Mouse (Mus musculus) limb, embryonic 14.5 days (tissue): ENCODE measurements at regions not wholly inside any gene's neighbourhood (a gene's known extent, or its start where the extent isn't known, plus 50 kb on each side); places are given as distances from the start of the nearest gene placed in this dataset.

Source experiments
- ATAC-seq: fragments of 200-750 bp; cut with Nextera tagmentation; 2 replicates; pipeline ENCODE4 v1.8.0; 2017; ENCODE audit warnings: low read depth, moderate number of reproducible peaks, moderate TSS enrichment; ENCODE audit not compliant: low FRiP score
- DNase-seq: peaks from one replicate; pipeline ENCODE4 v3.0.0-alpha.2; 2015; ENCODE audit warnings: low spot score
- H3K27ac ChIP-seq: fragments of 300-500 bp; sonication (generic); replicated peaks from 2 replicates; pipeline ENCODE4 v1.5.1; 2014; ENCODE audit warnings: low read depth, mild to moderate bottlenecking, low read length, moderate library complexity, mixed read lengths
- H3K27me3 ChIP-seq: fragments of 300-500 bp; sonication (generic); 2 replicates; pipeline ENCODE4 v1.6.1; 2014; ENCODE audit warnings: low read length, mixed read lengths; ENCODE audit not compliant: control insufficient read depth, insufficient read depth
- H3K36me3 ChIP-seq: fragments of 300-500 bp; sonication (generic); 2 replicates; pipeline ENCODE4 v1.6.1; 2014; ENCODE audit warnings: mild to moderate bottlenecking, low read length, moderate library complexity, mixed read lengths; ENCODE audit not compliant: control insufficient read depth, insufficient read depth
- H3K4me1 ChIP-seq: fragments of 300-500 bp; sonication (generic); 2 replicates; pipeline ENCODE4 v1.6.1; 2014; ENCODE audit warnings: antibody characterized with exemption, low read length, mixed read lengths; ENCODE audit not compliant: control insufficient read depth, insufficient read depth
- H3K4me2 ChIP-seq: fragments of 300-500 bp; sonication (generic); replicated peaks from 2 replicates; pipeline ENCODE4 v1.6.1; 2014; ENCODE audit warnings: low read depth, mild to moderate bottlenecking, low read length, moderate library complexity; ENCODE audit not compliant: severe bottlenecking
- H3K4me3 ChIP-seq: fragments of 300-500 bp; sonication (generic); replicated peaks from 2 replicates; pipeline ENCODE4 v1.5.1; 2014; ENCODE audit warnings: low read length
- H3K9ac ChIP-seq: fragments of 300-500 bp; sonication (generic); 2 replicates; pipeline ENCODE4 v1.6.1; 2014; ENCODE audit warnings: mild to moderate bottlenecking, low read depth, low read length, moderate library complexity; ENCODE audit not compliant: severe bottlenecking
- H3K9me3 ChIP-seq: fragments of 300-500 bp; sonication (generic); 2 replicates; pipeline ENCODE4 v1.6.1; 2016; ENCODE audit warnings: low read length; ENCODE audit not compliant: control insufficient read depth
- POLR2A ChIP-seq: fragments of 200-500 bp; IDR thresholded peaks from 2 replicates; pipeline ENCODE4 v1.8.0; 2012; ENCODE audit warnings: inconsistent platforms, mild to moderate bottlenecking, moderate library complexity, borderline replicate concordance; ENCODE audit not compliant: insufficient read depth, insufficient read length; ENCODE audit errors: extremely low read depth
- WGBS: fragments of 180-500 bp; shearing (Covaris S2); extraction: QIAGEN DNeasy Blood & Tissue Kit; methylation state at CpG from one replicate; pipeline ENCODE4 v1.1.7; 2014; 5-methylcytosine and 5-hydroxymethylcytosine counted together

- H3K4me2 ChIP-seq = no peak overlapping the region
- H3K9ac ChIP-seq = no peak overlapping the region
- no peak for ATAC-seq
- no peaks in the 10 kb centered on the region for H3K4me1 ChIP-seq
- H3K36me3 ChIP-seq = no peaks in the 10 kb centered on the region
- H3K27me3 ChIP-seq = no peaks in the 10 kb centered on the region
- no peak for TF ChIP-seq POLR2A
- H3K27ac ChIP-seq = no peak overlapping the region
- no peak overlapping the region for H3K4me3 ChIP-seq
- H3K9me3 ChIP-seq = no peaks in the 10 kb centered on the region
- no peak for DNase-seq
- WGBS = 87% methylated on average over 3 of the region's 3 CpGs
Observed at GRCm38 (mm10) chr16:65739652-65740051, 75.4 kb upstream of the Vgll3 start.

- peak; percentile 31 for DNase-seq
- Histone ChIP-seq H3K9ac (no peak overlapping the region), H3K4me1 (no peaks in the 10 kb centered on the region), H3K4me2 (no peak overlapping the region), H3K36me3 (no peaks in the 10 kb centered on the region), H3K9me3 (no peaks in the 10 kb centered on the region), H3K27ac (no peak overlapping the region), H3K4me3 (no peak overlapping the region), H3K27me3 (no peaks in the 10 kb centered on the region)
- no peak for ATAC-seq
- no peak for TF ChIP-seq POLR2A
Observed at GRCm38 (mm10) chr16:65742951-65743350, 72.1 kb upstream of the Vgll3 start.

- Histone ChIP-seq H3K4me2 (no peak overlapping the region), H3K9ac (no peak overlapping the region), H3K27ac (no peak overlapping the region), H3K4me3 (no peak overlapping the region), H3K9me3 (no peaks in the 10 kb centered on the region), H3K36me3 (no peaks in the 10 kb centered on the region), H3K4me1 (no peaks in the 10 kb centered on the region), H3K27me3 (no peaks in the 10 kb centered on the region)
- DNase-seq (no peak), ATAC-seq (no peak)
- 71% methylated on average over 2 of the region's 2 CpGs for WGBS
- TF ChIP-seq POLR2A = no peak
Observed at GRCm38 (mm10) chr16:65755667-65756066, 59.4 kb upstream of the Vgll3 start.
